Mouse (Mus musculus) spleen, adult 12 weeks (tissue): ENCODE results near the gene Wdr5b.

Experiments
- DNase-seq: peaks from one replicate; pipeline ENCODE4 v3.0.0; 2022; ENCODE audit warnings: low spot score

The Wdr5b gene

GRCm38 (mm10) chr16:36071071-36071449 lies 30.1 kb downstream of the Wdr5b start:
- DNase-seq, result no peak

DNA sequence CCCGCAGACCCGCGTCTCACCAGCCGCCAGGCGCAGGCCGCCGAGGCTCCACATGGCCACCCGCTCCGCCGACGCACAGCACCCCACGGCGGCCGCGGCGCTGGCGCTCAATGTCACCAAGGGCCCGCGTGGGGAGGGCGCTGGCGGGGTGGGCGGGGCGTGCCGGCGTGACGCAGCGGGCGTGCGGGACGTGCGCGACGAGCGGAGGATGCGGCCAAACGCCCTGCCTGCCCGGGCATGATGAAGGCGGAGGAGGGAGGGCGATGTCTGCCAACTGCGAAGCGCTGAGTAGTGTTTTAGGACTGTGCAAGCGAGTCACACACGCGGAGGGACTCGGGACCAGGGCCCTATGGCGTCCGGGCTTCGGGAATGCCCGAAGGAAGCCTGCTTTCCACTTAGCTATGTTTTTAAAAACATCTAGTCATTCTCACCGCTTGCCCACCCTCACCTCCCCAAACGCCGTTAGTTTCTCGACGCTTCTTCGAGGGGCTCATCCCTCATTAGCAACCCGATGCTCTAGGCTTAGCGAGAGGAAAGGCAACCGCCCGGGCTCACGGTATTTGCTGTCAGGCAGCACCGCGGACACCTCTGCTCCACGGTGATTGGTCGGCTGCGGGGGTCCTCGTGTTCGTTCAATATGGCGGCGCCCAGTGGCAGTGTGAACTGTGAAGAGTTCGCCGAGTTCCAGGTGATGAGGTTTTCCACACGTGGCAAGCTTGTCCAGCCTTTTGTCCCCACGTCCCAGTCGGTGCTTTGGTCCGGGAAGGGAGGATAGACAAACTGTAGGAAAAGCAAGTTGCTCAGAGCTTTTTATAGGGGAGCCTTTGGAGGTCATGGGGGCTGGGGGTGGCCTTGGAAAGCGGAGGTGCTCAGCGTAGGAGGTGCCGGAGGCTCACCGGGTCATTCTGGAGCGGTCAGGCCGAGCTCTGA lies 30.7 kb downstream of the Wdr5b start, which contains the start of the genes Fam162a and Ccdc58:
Gene Fam162a (minus strand): TSS at position 145 of the 930 bp plus-strand sequence.
Gene Ccdc58 (plus strand): TSS at position 236 of the 930 bp plus-strand sequence.
- peak; percentile 87 for DNase-seq

GRCm38 (mm10) chr16:36072410-36073011 lies 31.5 kb downstream of the Wdr5b start:
- DNase-seq, result no peak

- DNase-seq, result no peak
These were observed 33.8 kb downstream of the Wdr5b start for GRCm38 (mm10) chr16:36074772-36075171.

DNA sequence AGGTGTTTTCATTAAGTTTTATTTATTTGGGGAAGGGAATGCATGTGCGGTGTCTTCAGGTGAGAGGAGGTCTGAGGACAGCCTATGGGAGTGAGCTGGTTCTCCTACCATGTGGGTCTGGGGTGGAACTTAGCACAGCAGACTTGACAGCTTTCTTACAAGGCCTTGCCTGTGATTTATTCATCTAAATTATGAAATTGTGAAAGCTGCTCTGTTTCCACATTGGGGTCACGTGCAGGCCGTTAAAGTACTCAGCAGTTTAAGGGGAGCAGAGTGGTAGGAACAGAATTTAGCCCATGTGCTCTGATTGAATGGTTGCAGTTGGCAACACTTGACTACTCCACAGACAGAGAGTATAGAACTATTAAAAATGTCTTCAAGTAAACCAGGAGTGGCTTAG lies 38.9 kb downstream of the Wdr5b start:
- no peak for DNase-seq

DNA sequence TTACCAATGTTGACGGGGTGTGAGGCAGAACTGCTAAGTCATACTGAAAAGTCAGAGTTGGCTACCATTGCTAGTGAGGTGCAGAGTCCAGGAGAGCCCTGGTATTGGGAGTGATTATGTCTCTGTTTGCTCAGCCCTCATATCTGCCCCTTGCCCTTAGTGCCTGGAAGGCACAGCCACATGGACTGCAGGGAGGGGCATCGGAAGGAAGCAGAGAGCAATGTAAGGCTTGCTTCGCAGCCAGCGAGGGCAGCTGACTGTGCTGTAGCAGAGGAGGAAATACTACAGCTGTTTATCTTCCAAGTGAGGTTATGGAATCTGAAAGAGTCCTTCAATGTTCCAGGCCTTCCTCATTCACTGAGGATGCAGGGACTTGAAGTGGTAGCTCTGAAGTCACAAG lies 46.9 kb downstream of the Wdr5b start:
- no peak for DNase-seq

- DNase-seq, result no peak
These were observed 48.1 kb downstream of the Wdr5b start for GRCm38 (mm10) chr16:36089065-36089464.

GRCm38 (mm10) chr16:36089850-36090616 lies 49.0 kb downstream of the Wdr5b start:
- DNase-seq, result no peak

GRCm38 (mm10) chr16:36090785-36091509 lies 50.0 kb downstream of the Wdr5b start:
- no peak for DNase-seq
